Mouse (Mus musculus) CH12.LX (cell line): ENCODE measurements around the gene Mark2. TPM values are rescaled to one million over a fixed set of nuclear protein-coding genes. Genes with fewer than 3 reads are reported as not detected.

ENCODE experiments used
- DNase-seq: peaks from one replicate; pipeline ENCODE4 v3.0.0-alpha.2; 2013; ENCODE audit errors: extremely low read depth
- H3K27ac ChIP-seq: 2 replicates; pipeline ENCODE4 v1.5.1; 2012; ENCODE audit warnings: low read depth, mild to moderate bottlenecking, control low read depth, moderate library complexity; ENCODE audit not compliant: insufficient read depth
- H3K27me3 ChIP-seq: replicated peaks from 2 replicates; pipeline ENCODE3; 2012; ENCODE audit warnings: inconsistent platforms
- H3K36me3 ChIP-seq, 2 experiments: replicated peaks in 1 of 2; 2 replicates each; pipeline versions ENCODE3 to v1.6.1; 2012; ENCODE audit warnings: inconsistent platforms in 1 of 2, low read length in 1 of 2, mild to moderate bottlenecking in 1 of 2, mixed read lengths in 1 of 2, moderate library complexity in 1 of 2; ENCODE audit not compliant: control insufficient read depth in 1 of 2, insufficient read depth in 1 of 2
- H3K4me1 ChIP-seq, 2 experiments: 2 replicates each; pipeline ENCODE4 v1.6.1; 2012; ENCODE audit warnings: inconsistent platforms in 1 of 2, moderate library complexity in 1 of 2; ENCODE audit not compliant: insufficient read depth in 2 of 2, control insufficient read depth in 1 of 2
- H3K4me2 ChIP-seq: 2 replicates; pipeline ENCODE4 v1.6.1; 2012; ENCODE audit warnings: low read depth, mild to moderate bottlenecking, control low read depth; ENCODE audit not compliant: poor library complexity, insufficient read depth, severe bottlenecking
- H3K4me3 ChIP-seq, 3 experiments: fragments of 150-350 bp in 1 of 3; sonication (generic) in 1 of 3; replicated peaks in 1 of 3; 2 replicates each; pipeline versions ENCODE3 to v1.5.1; 2011 to 2012; ENCODE audit warnings: low read depth in 2 of 3, low read length in 2 of 3, mild to moderate bottlenecking in 2 of 3, moderate library complexity in 2 of 3, control low read depth in 1 of 3, improper control_type of control experiment in 1 of 3, inconsistent platforms in 1 of 3, mixed read lengths in 1 of 3; ENCODE audit not compliant: poor library complexity in 1 of 3
- H3K79me2 ChIP-seq: replicated peaks from 2 replicates; pipeline ENCODE4 v1.6.1; 2012; ENCODE audit warnings: mild to moderate bottlenecking, moderate library complexity; ENCODE audit not compliant: control insufficient read depth, poor library complexity, insufficient read depth, severe bottlenecking; ENCODE audit errors: extremely low read depth
- H3K9ac ChIP-seq: 2 replicates; pipeline ENCODE4 v1.6.1; 2012; ENCODE audit warnings: low read depth, mild to moderate bottlenecking, control low read depth, moderate library complexity; ENCODE audit not compliant: insufficient read depth
- H3K9me3 ChIP-seq: replicated peaks from 2 replicates; pipeline ENCODE3; 2012; ENCODE audit warnings: low read length, inconsistent platforms, mixed read lengths
- BHLHE40 ChIP-seq: IDR thresholded peaks from 2 replicates; pipeline ENCODE4 v1.6.1; 2011; ENCODE audit warnings: mild to moderate bottlenecking, low read depth, low read length, improper control_type of control experiment
- CHD1 ChIP-seq: IDR thresholded peaks from 2 replicates; pipeline ENCODE4 v1.6.1; 2012; ENCODE audit warnings: low read depth, low read length, improper control_type of control experiment, inconsistent platforms
- CHD2 ChIP-seq: IDR thresholded peaks from 2 replicates; pipeline ENCODE4 v1.6.1; 2011; ENCODE audit warnings: low read length, improper control_type of control experiment
- CTCF ChIP-seq, 2 experiments: IDR thresholded peaks in 1 of 2; conservative IDR thresholded peaks in 1 of 2; 2 replicates each; pipeline ENCODE4 v1.5.1; 2011 to 2012; ENCODE audit warnings: low read depth in 2 of 2, low read length in 2 of 2, improper control_type of control experiment in 1 of 2, inconsistent platforms in 1 of 2, mild to moderate bottlenecking in 1 of 2, moderate library complexity in 1 of 2
- E2F4 ChIP-seq: IDR thresholded peaks from 2 replicates; pipeline ENCODE4 v1.6.1; 2011; ENCODE audit warnings: low read depth, low read length, improper control_type of control experiment; ENCODE audit not compliant: insufficient replicate concordance
- ELF1 ChIP-seq: IDR thresholded peaks from 2 replicates; pipeline ENCODE4 v1.6.1; 2014; ENCODE audit warnings: low read depth, mild to moderate bottlenecking, inconsistent platforms, low read length, improper control_type of control experiment
- EP300 ChIP-seq: IDR thresholded peaks from 2 replicates; pipeline ENCODE4 v1.6.1; 2011; ENCODE audit warnings: low read length, improper control_type of control experiment
- ETS1 ChIP-seq: conservative IDR thresholded peaks from 2 replicates; pipeline ENCODE4 v1.6.1; 2012; ENCODE audit warnings: low read depth, mild to moderate bottlenecking, inconsistent platforms, low read length, improper control_type of control experiment, moderate library complexity
- GABPA ChIP-seq: IDR thresholded peaks from 2 replicates; pipeline ENCODE4 v1.6.1; 2012; ENCODE audit warnings: low read depth, low read length, improper control_type of control experiment, inconsistent platforms; ENCODE audit not compliant: insufficient replicate concordance
- HCFC1 ChIP-seq: IDR thresholded peaks from 2 replicates; pipeline ENCODE4 v1.6.1; 2012; ENCODE audit warnings: low read depth, mild to moderate bottlenecking, inconsistent platforms, low read length, improper control_type of control experiment
- IRF4 ChIP-seq: IDR thresholded peaks from 2 replicates; pipeline ENCODE4 v1.6.1; 2014; ENCODE audit warnings: low read depth, mild to moderate bottlenecking, inconsistent platforms, low read length, improper control_type of control experiment
- JUN ChIP-seq: IDR thresholded peaks from 2 replicates; pipeline ENCODE4 v1.6.1; 2011; ENCODE audit warnings: low read depth, mild to moderate bottlenecking, low read length, improper control_type of control experiment, moderate library complexity; ENCODE audit not compliant: insufficient read depth
- JUND ChIP-seq: conservative IDR thresholded peaks from 2 replicates; pipeline ENCODE4 v1.6.1; 2011; ENCODE audit warnings: low read depth, low read length, improper control_type of control experiment
- KAT2A ChIP-seq: IDR thresholded peaks from 2 replicates; pipeline ENCODE4 v1.6.1; 2012; ENCODE audit warnings: low read length, improper control_type of control experiment, inconsistent platforms; ENCODE audit not compliant: insufficient replicate concordance
- MAFK ChIP-seq: IDR thresholded peaks from 2 replicates; pipeline ENCODE4 v1.6.1; 2011; ENCODE audit warnings: low read length, improper control_type of control experiment; ENCODE audit not compliant: insufficient replicate concordance
- MAX ChIP-seq: IDR thresholded peaks from 2 replicates; pipeline ENCODE4 v1.6.1; 2011; ENCODE audit warnings: low read length, improper control_type of control experiment
- MAZ ChIP-seq: IDR thresholded peaks from 2 replicates; pipeline ENCODE4 v1.6.1; 2012; ENCODE audit warnings: low read depth, mild to moderate bottlenecking, inconsistent platforms, low read length, improper control_type of control experiment, moderate library complexity
- MEF2A ChIP-seq: IDR thresholded peaks from 2 replicates; pipeline ENCODE4 v1.6.1; 2014; ENCODE audit warnings: low read depth, mild to moderate bottlenecking, inconsistent platforms, low read length, improper control_type of control experiment, borderline replicate concordance
- MXI1 ChIP-seq: IDR thresholded peaks from 2 replicates; pipeline ENCODE4 v1.6.1; 2011; ENCODE audit warnings: mild to moderate bottlenecking, low read depth, low read length, improper control_type of control experiment
- MYC ChIP-seq: IDR thresholded peaks from 2 replicates; pipeline ENCODE4 v1.6.1; 2011; ENCODE audit warnings: low read depth, mild to moderate bottlenecking, improper control_type of control experiment, low read length
- NELFE ChIP-seq: IDR thresholded peaks from 2 replicates; pipeline ENCODE4 v1.6.1; 2011; ENCODE audit warnings: low read depth, low read length, improper control_type of control experiment
- NRF1 ChIP-seq: IDR thresholded peaks from 2 replicates; pipeline ENCODE4 v1.6.1; 2014; ENCODE audit warnings: low read depth, mild to moderate bottlenecking, inconsistent platforms, low read length, improper control_type of control experiment, moderate library complexity
- PAX5 ChIP-seq: IDR thresholded peaks from 2 replicates; pipeline ENCODE4 v1.6.1; 2012; ENCODE audit warnings: low read length, inconsistent platforms, mixed read lengths
- POLR2A ChIP-seq: IDR thresholded peaks from 2 replicates; pipeline ENCODE4 v1.6.1; 2011; ENCODE audit warnings: low read depth, mild to moderate bottlenecking, improper control_type of control experiment, low read length
- POLR2AphosphoS2 ChIP-seq: IDR thresholded peaks from 2 replicates; pipeline ENCODE4 v1.6.1; 2011; ENCODE audit warnings: low read depth, low read length, improper control_type of control experiment
- RAD21 ChIP-seq: IDR thresholded peaks from 2 replicates; pipeline ENCODE4 v1.6.1; 2011; ENCODE audit warnings: low read depth, mild to moderate bottlenecking, low read length, improper control_type of control experiment, moderate library complexity
- RCOR1 ChIP-seq: conservative IDR thresholded peaks from 2 replicates; pipeline ENCODE4 v1.6.1; 2012; ENCODE audit warnings: low read depth, mild to moderate bottlenecking, inconsistent platforms, low read length, improper control_type of control experiment
- SIN3A ChIP-seq: IDR thresholded peaks from 2 replicates; pipeline ENCODE4 v1.6.1; 2012; ENCODE audit warnings: low read length, improper control_type of control experiment, inconsistent platforms
- SMC3 ChIP-seq: IDR thresholded peaks from 2 replicates; pipeline ENCODE4 v1.6.1; 2011; ENCODE audit warnings: low read depth, low read length, improper control_type of control experiment
- TBP ChIP-seq: conservative IDR thresholded peaks from 2 replicates; pipeline ENCODE4 v1.6.1; 2011; ENCODE audit warnings: low read depth, low read length, improper control_type of control experiment
- TCF12 ChIP-seq: IDR thresholded peaks from 2 replicates; pipeline ENCODE4 v1.6.1; 2014; ENCODE audit warnings: low read depth, mild to moderate bottlenecking, inconsistent platforms, low read length, improper control_type of control experiment
- UBTF ChIP-seq: IDR thresholded peaks from 2 replicates; pipeline ENCODE4 v1.6.1; 2012; ENCODE audit warnings: low read depth, mild to moderate bottlenecking, inconsistent platforms, low read length, improper control_type of control experiment, moderate library complexity
- USF1 ChIP-seq: IDR thresholded peaks from 2 replicates; pipeline ENCODE4 v1.6.1; 2014; ENCODE audit warnings: low read depth, mild to moderate bottlenecking, inconsistent platforms, low read length, improper control_type of control experiment
- USF2 ChIP-seq: conservative IDR thresholded peaks from 2 replicates; pipeline ENCODE4 v1.6.1; 2011; ENCODE audit warnings: low read depth, low read length, improper control_type of control experiment
- ZC3H11A ChIP-seq: IDR thresholded peaks from 2 replicates; pipeline ENCODE4 v1.6.1; 2012; ENCODE audit warnings: low read depth, mild to moderate bottlenecking, inconsistent platforms, low read length, improper control_type of control experiment
- ZKSCAN1 ChIP-seq: IDR thresholded peaks from 2 replicates; pipeline ENCODE4 v1.6.1; 2012; ENCODE audit warnings: low read depth, inconsistent platforms, low read length, improper control_type of control experiment, borderline replicate concordance
- ZMIZ1 ChIP-seq: IDR thresholded peaks from 2 replicates; pipeline ENCODE4 v1.6.1; 2012; ENCODE audit warnings: low read depth, mild to moderate bottlenecking, inconsistent platforms, low read length, improper control_type of control experiment
- ZNF384 ChIP-seq: IDR thresholded peaks from 2 replicates; pipeline ENCODE4 v1.6.1; 2012; ENCODE audit warnings: low read depth, low read length, improper control_type of control experiment, inconsistent platforms
- dilution Hi-C: fragments of 300-500 bp; cut with MboI; formaldehyde crosslinking; loops from 2 replicates; pipeline ENCODE4 v1.14.3; 2020; ENCODE audit warnings: low sequenced_read_pairs; ENCODE audit not compliant: extremely low pct_unique_long_range_greater_than_20kb, extremely low pct_ligation_motif_present
- in situ Hi-C: fragments of 300-500 bp; cut with MboI; formaldehyde crosslinking; loops from 3 replicates; pipeline ENCODE4 v1.14.3; 2019; ENCODE audit warnings: low sequenced_read_pairs, low pct_ligation_motif_present, low pct_unique_long_range_greater_than_20kb, mixed read lengths
- polyA plus RNA-seq: library from polyadenylated mRNA; unstranded; fragments of >175 nt; gene quantifications from 2 replicates; pipeline ENCODE4 v1.2.1, GENCODE M21; 2012; ENCODE audit warnings: low read depth; ENCODE audit not compliant: insufficient read length
- total RNA-seq, 2 experiments: library from RNA; depleted of rRNA; stranded (reverse); fragments of 300-350 nt in 1 of 2; fragments of >200 nt in 1 of 2; gene quantifications; 2 replicates each; pipeline ENCODE4 v1.2.3; 2012 to 2014

Mark2 gene
- total and polyA plus RNA-seq, 3 experiments, result 8.1 to 34.4 (median 19.0) TPM

DNA sequence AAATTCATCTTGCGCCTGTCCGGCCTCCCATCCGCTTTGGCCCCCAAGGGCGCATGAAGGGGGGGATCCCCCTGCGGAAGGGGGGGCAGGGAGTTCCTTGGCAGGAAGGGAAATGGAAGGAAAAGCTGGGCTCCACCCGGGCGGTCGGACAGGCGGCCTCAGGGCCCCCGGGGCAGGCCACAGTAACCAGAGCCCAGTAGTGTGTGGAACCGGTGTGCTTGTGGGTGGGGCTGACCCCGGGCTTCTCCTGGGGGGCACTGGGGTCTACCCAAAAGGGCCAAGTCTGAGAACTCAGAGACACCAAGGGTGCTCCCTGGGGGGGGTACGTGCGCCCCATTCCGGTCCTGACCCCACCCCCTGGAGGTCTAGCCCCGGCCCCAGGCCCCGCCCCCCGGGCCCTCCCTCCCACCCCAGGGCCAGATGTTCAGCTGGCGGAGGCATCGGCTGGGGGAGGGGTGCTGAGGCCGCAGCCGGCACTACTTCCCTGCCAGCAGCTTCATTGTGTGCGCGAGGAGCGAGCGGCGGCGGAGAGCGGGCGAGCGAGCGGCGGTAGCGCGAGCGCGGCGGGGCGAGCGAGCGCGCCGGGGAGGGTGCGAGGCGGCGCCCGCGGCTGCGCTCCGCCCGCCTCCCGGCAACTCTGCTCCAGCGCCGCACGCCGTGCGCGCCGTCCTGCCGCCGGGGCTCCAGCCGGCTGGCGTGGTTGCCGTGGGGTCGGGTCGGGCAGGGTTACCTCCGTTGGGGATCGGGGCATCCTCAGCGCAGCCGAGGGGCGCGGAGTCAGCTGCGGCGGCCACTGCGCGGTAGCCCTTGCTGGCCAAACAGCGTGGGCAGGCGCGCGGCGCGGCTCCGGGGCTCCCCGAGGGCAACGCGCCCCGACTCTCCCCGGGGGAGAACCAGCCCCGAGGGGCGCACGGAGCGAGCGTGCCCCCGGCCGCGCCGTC is 73.6 kb downstream of the Mark2 start:
- peak; percentile 83 for DNase-seq
- Histone ChIP-seq H3K27me3 (no peaks in the 10 kb centered on the region), H3K4me1 (peaks cover 14 to 50% of the 10 kb centered on the region in 2 experiments), H3K4me2 (peak overlapping the region; percentile 80)
- TF ChIP-seq TBP (no peak), EP300 (no peak), MAFK (no peak), CHD1 (no peak), IRF4 (peak; percentile 18; the same call in 1 of the 2 replicates), USF1 (no peak), HCFC1 (no peak), MEF2A (no peak), NELFE (peak; percentile 74), MYC (no peak), PAX5 (no peak), ETS1 (no peak), ZNF384 (no peak), E2F4 (no peak), CHD2 (peak; percentile 67; the same call in 1 of the 2 replicates), RAD21 (no peak), CTCF (conservative IDR thresholded peaks at IDR 0.05 in 1 of 2, IDR thresholded peaks at IDR 0.05 in 1 of 2; ENCODE audit: low read depth in 2 of 2, low read length in 2 of 2) (no peak), UBTF (peak; percentile 75), SIN3A (no peak; the same call in 1 of the 2 replicates), POLR2A (peak; percentile 71), GABPA (no peak), JUND (no peak), BHLHE40 (no peak), TCF12 (peak; percentile 84), ZMIZ1 (peak; percentile 40; the same call in 1 of the 2 replicates), KAT2A (peak; percentile 65; the same call in 1 of the 2 replicates), SMC3 (no peak), MAZ (0 out of 2 replicates have a peak, but pooled peaks have one; percentile 47), MXI1 (no peak), ZC3H11A (no peak), USF2 (no peak), POLR2AphosphoS2 (no peak), NRF1 (peak; percentile 57), JUN (no peak), ZKSCAN1 (no peak), RCOR1 (no peak), ELF1 (peak; percentile 42), MAX (no peak)
- TF ChIP-seq, all 38 proteins: peak for 11
- peak overlapping the region; percentile 30 for H3K9ac ChIP-seq
- no peaks in the 10 kb centered on the region for H3K9me3 ChIP-seq
- peak overlapping the region; percentile 61 to 79 (median 73) for H3K4me3 ChIP-seq
- no peaks in the 10 kb centered on the region for H3K79me2 ChIP-seq
- H3K27ac ChIP-seq, result peak overlapping the region; percentile 39
- in situ Hi-C loops, result loop anchor here (5.0 kb wide), 1 partner anchor 79 kb away; no protein-coding TSS in a partner anchor
- peaks cover 4 to 31% of the 10 kb centered on the region in 2 experiments for H3K36me3 ChIP-seq
- dilution Hi-C loops, result no loop called here
